Mouse (Mus musculus) embryonic fibroblast, embryonic 13.5 days (primary cell): ENCODE measurements at regions not wholly inside any gene's neighbourhood (a gene's known extent, or its start where the extent isn't known, plus 50 kb on each side); places are given as distances from the start of the nearest gene placed in this dataset.

Source experiments
- CTCF ChIP-seq: IDR thresholded peaks from 2 replicates; pipeline ENCODE4 v1.5.1; 2011; ENCODE audit warnings: mild to moderate bottlenecking, control low read depth, low read length, moderate library complexity, borderline replicate concordance; ENCODE audit not compliant: insufficient read depth
- POLR2A ChIP-seq: IDR thresholded peaks from 2 replicates; pipeline ENCODE4 v1.6.1; 2011; ENCODE audit warnings: low read depth, mild to moderate bottlenecking, control low read depth, low read length, moderate library complexity

GRCm38 (mm10) chr14:66516770-66517169 lies 507.8 kb upstream of the Gulo start:
- TF ChIP-seq CTCF, result no peak
- no peak for TF ChIP-seq POLR2A
